Mouse (Mus musculus): ENCODE data around the gene Dyrk4.

DNA sequence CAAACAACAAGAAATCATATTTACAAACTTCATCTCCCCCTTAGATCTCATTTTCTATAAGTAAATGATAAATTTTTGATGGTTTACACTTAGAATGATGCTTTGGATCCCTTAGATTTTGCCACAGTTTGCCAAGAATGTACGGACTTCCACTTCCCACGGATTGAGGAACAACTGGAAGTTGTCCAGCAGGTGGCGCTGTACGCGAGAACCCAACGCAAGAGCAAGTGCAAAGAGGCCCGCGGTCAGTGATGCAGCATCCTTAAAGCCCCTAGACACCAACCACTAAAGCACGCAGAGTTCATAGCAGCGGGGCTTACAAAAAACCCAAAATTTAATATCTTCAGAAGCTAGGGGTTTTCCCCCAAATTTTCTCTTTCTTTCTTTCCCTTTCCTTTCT lies 34.1 kb upstream of the Dyrk4 start:
- TF ChIP-seq POLR2A (IDR thresholded peaks at IDR 0.05; ENCODE audit: insufficient read depth, low read depth, low read length) (no peak), CTCF (IDR thresholded peaks at IDR 0.05) (peak; percentile 95)
